Mouse (Mus musculus): ENCODE data around the gene Serpinb11. TPM values are rescaled to one million over a fixed set of nuclear protein-coding genes. Genes with fewer than 3 reads are reported as not detected.

The Serpinb11 gene
- polyA plus RNA-seq, 1 experiment from 2014 or later: not detected

DNA sequence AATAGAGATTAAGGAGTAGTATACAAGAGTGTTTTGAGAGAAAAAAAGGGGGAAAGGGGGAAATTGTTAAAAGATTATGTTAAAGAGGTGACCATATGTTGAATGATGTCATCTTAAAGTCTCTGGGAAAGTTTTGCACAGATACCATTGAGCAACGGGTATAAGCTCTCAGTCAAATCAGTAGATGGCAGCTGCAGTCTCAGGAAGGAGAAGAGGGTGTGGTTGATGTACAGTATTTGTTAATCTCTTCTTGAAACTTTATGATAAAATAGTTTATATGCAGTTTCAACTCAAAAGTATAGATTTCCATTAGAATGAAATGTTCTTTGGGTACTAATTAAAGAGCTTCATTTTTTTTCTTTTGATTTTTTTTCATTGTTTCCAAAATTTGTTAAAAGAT, 36.5 kb downstream of the Serpinb11 start:
- H3K27ac ChIP-seq: no peak overlapping the region
- no peak for DNase-seq (ENCODE audit: low spot score)
- no peaks in the 10 kb centered on the region for H3K27me3 ChIP-seq (ENCODE audit: insufficient read depth, low read length)
- no peak overlapping the region for H3K4me2 ChIP-seq (ENCODE audit: low read length)
- TF ChIP-seq CTCF (IDR thresholded peaks at IDR 0.05; ENCODE audit: low read depth): no peak
- no peaks in the 10 kb centered on the region for H3K36me3 ChIP-seq (ENCODE audit: insufficient read depth, low read length)
- H3K9ac ChIP-seq (ENCODE audit: low read depth, low read length): no peak overlapping the region
- no peaks in the 10 kb centered on the region for H3K9me3 ChIP-seq (replicated peaks; ENCODE audit: low read length)
- no peak for ATAC-seq (replicated peaks; ENCODE audit: low FRiP score, low read depth)
- H3K4me1 ChIP-seq (replicated peaks; ENCODE audit: insufficient read depth, low read length): no peaks in the 10 kb centered on the region
- 76% methylated on average over 1 of the region's 1 CpGs for WGBS
- no peak overlapping the region for H3K4me3 ChIP-seq (replicated peaks; ENCODE audit: low read depth, low read length)

DNA sequence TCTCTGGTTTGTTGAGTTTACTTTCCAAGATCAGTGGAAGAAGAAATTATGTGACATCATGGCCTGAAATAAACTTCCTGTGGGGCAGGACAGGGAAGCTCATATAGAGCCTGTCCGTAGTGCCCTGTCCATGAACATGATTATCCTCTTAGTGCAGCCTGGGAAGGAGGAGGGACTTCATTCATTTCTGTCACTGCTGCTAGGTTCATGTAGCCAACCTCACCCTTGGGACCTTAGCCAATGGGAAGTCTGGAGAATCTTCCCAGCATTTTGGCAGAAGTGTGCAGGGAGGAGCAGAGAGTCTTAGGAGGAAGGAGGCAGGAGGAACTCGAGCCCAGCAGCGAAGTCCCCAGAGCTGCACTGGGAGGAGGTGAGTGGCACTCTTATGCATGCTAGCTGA, 38.4 kb downstream of the Serpinb11 start, which contains the start of gene Serpinb7:
Serpinb7 (plus strand) TSS at position 301 of the 400 bp plus-strand sequence.
- Histone ChIP-seq H3K9ac (ENCODE audit: low read depth, low read length) (no peak within 1 kb of the TSS), H3K27me3 (ENCODE audit: insufficient read depth, low read length) (no peaks in the 10 kb centered on the region), H3K27ac (no peak within 1 kb of the TSS), H3K4me2 (ENCODE audit: low read length) (no peak within 1 kb of the TSS), H3K36me3 (ENCODE audit: insufficient read depth, low read length) (no peaks in the 10 kb centered on the region), H3K4me3 (replicated peaks; ENCODE audit: low read depth, low read length) (no peak within 1 kb of the TSS), H3K9me3 (replicated peaks; ENCODE audit: low read length) (no peaks in the 10 kb centered on the region), H3K4me1 (replicated peaks; ENCODE audit: insufficient read depth, low read length) (no peaks in the 10 kb centered on the region)
- no peak for TF ChIP-seq CTCF (IDR thresholded peaks at IDR 0.05; ENCODE audit: low read depth)
- DNase-seq (ENCODE audit: low spot score): no peak
- WGBS: 73% methylated on average over 3 of the region's 3 CpGs
- ATAC-seq (replicated peaks; ENCODE audit: low FRiP score, low read depth): no peak

DNA sequence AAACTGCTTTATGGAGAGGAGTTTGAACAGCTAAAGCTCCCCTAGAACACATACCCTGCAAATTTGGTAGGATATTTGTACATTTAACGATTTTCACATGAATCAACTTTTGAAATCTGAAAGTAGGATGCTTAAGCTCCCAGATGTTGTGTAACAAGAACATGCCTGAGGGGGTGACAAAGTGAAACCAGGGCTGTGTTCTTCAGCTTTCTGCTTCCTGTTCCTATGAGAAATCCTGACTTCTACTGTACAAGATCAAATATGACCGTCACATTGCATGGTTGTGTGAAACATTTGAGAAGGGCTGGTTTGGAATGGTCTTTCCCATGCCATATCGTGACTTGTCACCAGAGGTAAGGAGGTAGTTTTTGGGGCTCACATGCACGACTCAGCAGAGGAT, 41.1 kb downstream of the Serpinb11 start:
- no peak for DNase-seq (ENCODE audit: low spot score)
- H3K4me2 ChIP-seq (ENCODE audit: low read length): no peak overlapping the region
- no peaks in the 10 kb centered on the region for H3K36me3 ChIP-seq (ENCODE audit: insufficient read depth, low read length)
- H3K27me3 ChIP-seq (ENCODE audit: insufficient read depth, low read length): no peaks in the 10 kb centered on the region
- no peaks in the 10 kb centered on the region for H3K9me3 ChIP-seq (replicated peaks; ENCODE audit: low read length)
- H3K4me3 ChIP-seq (replicated peaks; ENCODE audit: low read depth, low read length): no peak overlapping the region
- no peak for TF ChIP-seq CTCF (IDR thresholded peaks at IDR 0.05; ENCODE audit: low read depth)
- no peak overlapping the region for H3K27ac ChIP-seq
- no peak overlapping the region for H3K9ac ChIP-seq (ENCODE audit: low read depth, low read length)
- 80% methylated on average over 4 of the region's 4 CpGs for WGBS
- H3K4me1 ChIP-seq (replicated peaks; ENCODE audit: insufficient read depth, low read length): no peaks in the 10 kb centered on the region
- ATAC-seq (replicated peaks; ENCODE audit: low FRiP score, low read depth): no peak

DNA sequence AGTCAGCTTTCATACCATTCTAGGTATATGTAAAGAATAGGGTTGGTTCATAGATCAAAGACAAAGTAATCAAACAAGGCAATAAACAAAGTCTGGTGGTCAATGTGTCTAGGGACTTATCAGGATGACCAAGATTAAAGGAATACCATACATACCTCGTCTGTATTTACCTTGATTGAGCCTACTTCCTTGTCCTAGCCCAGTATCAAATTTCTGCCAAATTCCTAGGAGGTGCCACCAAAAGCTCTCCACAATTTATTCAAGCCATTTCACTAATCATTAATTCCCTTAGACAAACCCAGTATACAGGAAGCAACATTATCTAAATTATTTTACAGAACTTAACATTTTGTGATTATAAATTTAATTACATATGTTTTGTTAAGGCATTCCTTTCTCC, 53.7 kb downstream of the Serpinb11 start:
- H3K4me3 ChIP-seq (replicated peaks; ENCODE audit: low read depth, low read length): no peak overlapping the region
- no peak overlapping the region for H3K27ac ChIP-seq
- no peaks in the 10 kb centered on the region for H3K36me3 ChIP-seq (ENCODE audit: insufficient read depth, low read length)
- no peaks in the 10 kb centered on the region for H3K9me3 ChIP-seq (replicated peaks; ENCODE audit: low read length)
- no peak overlapping the region for H3K9ac ChIP-seq (ENCODE audit: low read depth, low read length)
- ATAC-seq (replicated peaks; ENCODE audit: low FRiP score, low read depth) (no peak), DNase-seq (ENCODE audit: low spot score) (peak; percentile 7)
- TF ChIP-seq CTCF (IDR thresholded peaks at IDR 0.05; ENCODE audit: low read depth): no peak
- H3K4me1 ChIP-seq (replicated peaks; ENCODE audit: insufficient read depth, low read length): no peaks in the 10 kb centered on the region
- H3K27me3 ChIP-seq (ENCODE audit: insufficient read depth, low read length): no peaks in the 10 kb centered on the region
- no peak overlapping the region for H3K4me2 ChIP-seq (ENCODE audit: low read length)
- WGBS: 3% methylated on average over 1 of the region's 1 CpGs

DNA sequence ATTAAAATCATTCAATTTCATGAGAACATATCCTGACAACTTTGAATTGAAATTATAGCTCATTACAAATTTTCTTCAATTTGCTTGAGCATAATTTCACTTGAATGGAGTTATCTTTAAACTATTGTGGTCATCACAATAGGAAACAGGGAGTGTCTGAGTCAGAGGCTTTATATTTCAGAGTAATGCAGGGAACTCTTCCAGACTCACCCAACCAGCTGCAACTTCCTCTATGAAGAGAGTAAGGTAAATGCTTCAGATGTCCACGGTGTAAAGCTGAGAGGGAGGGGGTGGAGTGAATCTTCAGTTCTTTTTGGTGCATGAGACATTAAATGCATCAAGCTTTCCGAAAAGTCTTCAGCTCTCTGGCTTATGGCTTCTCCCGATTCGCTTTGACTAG, 61.5 kb downstream of the Serpinb11 start:
- Histone ChIP-seq H3K27ac (no peak overlapping the region), H3K4me2 (ENCODE audit: low read length) (no peak overlapping the region), H3K36me3 (ENCODE audit: insufficient read depth, low read length) (no peaks in the 10 kb centered on the region), H3K27me3 (ENCODE audit: insufficient read depth, low read length) (no peaks in the 10 kb centered on the region), H3K9me3 (replicated peaks; ENCODE audit: low read length) (no peaks in the 10 kb centered on the region), H3K4me3 (replicated peaks; ENCODE audit: low read depth, low read length) (no peak overlapping the region), H3K9ac (ENCODE audit: low read depth, low read length) (no peak overlapping the region), H3K4me1 (replicated peaks; ENCODE audit: insufficient read depth, low read length) (no peaks in the 10 kb centered on the region)
- DNase-seq (ENCODE audit: low spot score): no peak
- no peak for ATAC-seq (replicated peaks; ENCODE audit: low FRiP score, low read depth)
- no peak for TF ChIP-seq CTCF (IDR thresholded peaks at IDR 0.05; ENCODE audit: low read depth)
- 68% methylated on average over 4 of the region's 4 CpGs for WGBS

Other genes starting within 250 kb of the Serpinb11 start
- gene Serpinb3b, start 82.8 kb upstream of the Serpinb11 start, polyA plus RNA-seq (2015; fragmentation: Nextera tagmentation; extraction: Ambion mirVana): not detected in 2 replicates
- not detected in 2 replicates for gene Serpinb3c, start 82.8 kb upstream of the Serpinb11 start, polyA plus RNA-seq (2015; fragmentation: Nextera tagmentation; extraction: Ambion mirVana)
- not detected in 2 replicates for gene Serpinb7, start 38.5 kb downstream of the Serpinb11 start, polyA plus RNA-seq (2015; fragmentation: Nextera tagmentation; extraction: Ambion mirVana)
- gene Serpinb2, start 150.2 kb downstream of the Serpinb11 start, polyA plus RNA-seq (2015; fragmentation: Nextera tagmentation; extraction: Ambion mirVana): not detected in 2 replicates
- gene Serpinb8, start 228.8 kb downstream of the Serpinb11 start, polyA plus RNA-seq (2015; fragmentation: Nextera tagmentation; extraction: Ambion mirVana): 2.4 TPM in 2 replicates

All from kidney, postnatal 0 days (tissue).